Mouse (Mus musculus) retina, postnatal 7 days (tissue): ENCODE data around the gene Slc16a11.

Source experiments
- DNase-seq: peaks from one replicate; pipeline ENCODE4 v3.0.0-alpha.2; 2012; ENCODE audit warnings: low read depth, low spot score

The Slc16a11 gene

DNA sequence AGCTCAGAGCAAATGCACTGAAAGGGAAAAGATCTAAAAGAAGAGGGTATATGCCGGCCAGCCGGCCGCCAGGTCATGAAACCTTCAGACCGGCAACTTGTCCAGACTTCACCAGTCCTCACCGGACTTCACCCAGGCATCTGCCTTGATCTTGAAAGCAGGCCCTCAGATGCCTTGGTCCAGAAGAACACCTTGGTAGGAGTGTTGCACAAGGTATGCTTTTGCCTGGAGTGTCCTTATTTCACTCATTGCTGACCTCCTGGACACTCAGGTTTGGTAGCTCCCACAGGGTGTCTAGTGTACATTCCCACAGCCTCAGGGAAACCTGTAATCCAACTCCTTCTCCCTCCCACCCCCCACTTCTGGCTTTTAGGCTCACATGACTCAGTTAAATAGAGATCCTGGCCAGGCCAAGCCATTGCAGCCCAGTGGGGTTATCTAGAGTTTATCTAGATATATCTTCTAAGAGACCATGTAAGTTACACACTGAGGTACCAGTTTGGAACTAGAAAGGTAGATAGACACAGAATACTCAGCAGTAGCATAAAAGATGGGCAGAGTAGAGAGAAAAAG is 12.4 kb upstream of the Slc16a11 start:
- DNase-seq: no peak

GRCm38 (mm10) chr11:70201691-70202090 is 10.9 kb upstream of the Slc16a11 start:
- DNase-seq: peak; percentile 74

- DNase-seq: no peak
Measured at GRCm38 (mm10) chr11:70206801-70207200, 5.8 kb upstream of the Slc16a11 start.

- no peak for DNase-seq
Measured at GRCm38 (mm10) chr11:70207283-70207682, 5.3 kb upstream of the Slc16a11 start.

GRCm38 (mm10) chr11:70208778-70209388 is 3.7 kb upstream of the Slc16a11 start:
- DNase-seq: no peak

DNA sequence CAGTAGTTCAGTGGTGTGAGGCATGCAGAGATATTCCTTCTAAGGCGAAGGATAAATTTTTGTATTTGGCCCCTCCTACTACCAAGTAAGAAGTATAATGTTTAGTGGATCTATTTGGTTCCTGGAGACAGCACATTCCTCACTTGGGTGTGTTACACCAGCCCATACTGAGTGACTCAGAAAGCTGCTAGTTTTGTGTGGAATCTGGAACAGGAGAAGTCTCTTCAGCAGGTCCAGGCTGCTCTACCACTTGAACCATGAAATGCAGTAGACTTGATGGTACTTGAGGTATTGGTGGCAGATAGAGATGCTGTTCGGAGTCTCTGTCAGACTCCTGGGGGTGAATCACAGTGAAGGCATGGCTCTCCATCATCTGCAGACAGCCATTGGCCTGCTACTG is 1.9 kb upstream of the Slc16a11 start:
- DNase-seq: no peak

- DNase-seq: no peak
Measured at GRCm38 (mm10) chr11:70211972-70212371, 580 bp upstream of the Slc16a11 start.

DNA sequence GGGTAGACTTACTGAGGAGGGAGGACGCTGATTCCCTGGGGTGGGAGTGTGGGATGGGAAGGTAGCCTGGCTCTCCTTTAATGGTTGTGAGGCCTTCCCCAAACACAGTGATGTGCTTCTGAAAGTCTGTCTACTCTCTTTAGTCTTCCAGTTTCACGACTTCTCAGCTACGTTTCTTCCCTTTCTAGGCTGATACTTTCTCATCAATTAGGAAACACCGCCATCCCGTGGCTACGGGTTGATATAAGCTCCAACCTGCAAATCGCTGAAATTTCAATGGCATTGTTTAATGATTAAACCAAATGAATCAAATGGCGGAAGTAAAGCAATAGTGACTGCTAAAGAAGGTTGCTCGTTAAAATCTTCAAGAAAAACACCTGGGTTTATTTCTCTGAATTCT is 344 bp downstream of the Slc16a11 start:
- peak; percentile 53 for DNase-seq

GRCm38 (mm10) chr11:70213736-70214135 is 1.2 kb downstream of the Slc16a11 start:
- no peak for DNase-seq

DNA sequence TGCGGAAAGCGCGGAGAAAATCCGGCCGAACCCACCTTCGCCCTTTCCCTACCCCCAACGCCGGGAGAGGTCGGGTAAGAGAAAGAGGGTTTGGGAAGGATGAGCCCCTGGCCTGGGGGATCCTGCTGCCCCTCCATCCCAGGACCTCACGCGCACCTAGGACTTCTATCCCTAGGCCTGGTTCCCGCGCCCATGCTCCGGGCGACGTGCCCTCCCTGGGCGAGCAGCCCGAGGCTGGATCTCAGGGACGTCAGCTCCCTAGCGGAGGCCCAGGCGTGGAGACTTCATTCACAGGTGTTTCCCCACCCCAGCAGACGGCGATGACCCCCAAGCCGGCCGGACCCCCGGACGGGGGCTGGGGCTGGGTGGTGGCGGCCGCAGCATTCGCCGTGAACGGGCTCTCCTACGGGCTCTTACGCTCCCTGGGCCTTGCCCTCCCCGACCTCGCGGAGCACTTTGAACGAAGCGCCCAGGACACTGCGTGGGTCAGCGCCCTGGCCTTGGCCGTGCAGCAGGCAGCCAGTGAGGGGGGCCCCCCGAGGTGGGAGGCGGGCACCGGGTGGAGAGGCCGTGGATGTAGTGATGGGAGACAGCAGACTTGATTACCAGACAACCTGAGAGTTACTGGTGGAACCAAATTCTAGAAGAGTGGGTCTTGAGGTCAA is 1.8 kb downstream of the Slc16a11 start:
- DNase-seq: no peak

DNA sequence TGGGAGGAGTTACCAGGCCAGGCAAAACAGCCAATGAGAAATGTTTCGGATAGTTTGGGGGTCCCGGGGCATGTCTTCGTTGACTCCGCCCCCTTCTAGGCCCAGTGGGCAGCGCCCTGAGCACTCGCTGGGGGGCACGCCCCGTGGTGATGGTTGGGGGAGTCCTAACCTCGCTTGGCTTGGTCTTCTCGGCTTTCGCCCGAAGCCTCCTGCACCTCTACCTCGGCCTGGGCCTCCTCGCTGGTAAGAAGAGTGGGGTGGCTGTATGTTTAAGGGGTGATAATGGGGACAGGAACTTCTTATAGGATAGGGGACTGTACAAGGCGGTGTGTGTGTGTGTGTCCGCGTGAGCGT is 2.3 kb downstream of the Slc16a11 start:
- no peak for DNase-seq

DNA sequence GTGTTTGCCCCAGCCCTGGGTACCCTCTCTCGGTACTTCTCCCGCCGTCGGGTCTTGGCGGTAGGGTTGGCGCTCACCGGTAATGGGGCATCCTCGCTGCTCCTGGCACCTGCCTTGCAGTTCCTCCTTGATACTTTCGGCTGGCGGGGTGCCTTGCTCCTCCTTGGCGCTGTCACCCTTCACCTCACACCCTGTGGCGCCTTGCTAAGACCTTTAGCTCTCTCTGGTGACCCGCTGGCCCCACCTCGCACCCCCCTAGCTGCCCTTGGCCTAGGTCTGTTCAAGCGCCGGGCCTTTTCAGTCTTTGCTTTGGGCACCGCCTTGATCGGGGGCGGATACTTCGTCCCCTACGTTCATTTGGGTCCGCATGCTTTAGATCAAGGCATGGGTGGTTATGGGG is 2.7 kb downstream of the Slc16a11 start:
- DNase-seq: no peak

DNA sequence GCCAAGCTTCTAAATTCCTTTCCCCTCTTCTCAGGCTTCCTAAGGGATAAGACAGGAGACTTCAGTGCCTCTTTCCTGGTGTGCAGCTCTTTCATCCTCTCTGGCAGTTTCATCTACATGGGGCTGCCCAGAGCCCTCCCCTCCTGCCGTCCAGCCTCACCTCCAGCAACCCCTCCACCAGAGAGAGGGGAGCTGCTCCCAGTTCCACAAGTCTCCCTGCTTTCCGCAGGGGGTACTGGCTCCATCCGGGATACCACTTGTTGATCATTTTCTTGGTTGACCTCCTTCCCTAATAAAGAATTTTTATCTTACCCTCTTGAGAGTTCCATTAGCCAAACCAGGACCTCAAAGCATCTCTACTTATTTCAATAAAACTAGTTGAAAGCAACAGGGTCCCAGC is 3.6 kb downstream of the Slc16a11 start:
- DNase-seq: no peak

GRCm38 (mm10) chr11:70218039-70218438 is 5.5 kb downstream of the Slc16a11 start:
- DNase-seq: no peak

DNA sequence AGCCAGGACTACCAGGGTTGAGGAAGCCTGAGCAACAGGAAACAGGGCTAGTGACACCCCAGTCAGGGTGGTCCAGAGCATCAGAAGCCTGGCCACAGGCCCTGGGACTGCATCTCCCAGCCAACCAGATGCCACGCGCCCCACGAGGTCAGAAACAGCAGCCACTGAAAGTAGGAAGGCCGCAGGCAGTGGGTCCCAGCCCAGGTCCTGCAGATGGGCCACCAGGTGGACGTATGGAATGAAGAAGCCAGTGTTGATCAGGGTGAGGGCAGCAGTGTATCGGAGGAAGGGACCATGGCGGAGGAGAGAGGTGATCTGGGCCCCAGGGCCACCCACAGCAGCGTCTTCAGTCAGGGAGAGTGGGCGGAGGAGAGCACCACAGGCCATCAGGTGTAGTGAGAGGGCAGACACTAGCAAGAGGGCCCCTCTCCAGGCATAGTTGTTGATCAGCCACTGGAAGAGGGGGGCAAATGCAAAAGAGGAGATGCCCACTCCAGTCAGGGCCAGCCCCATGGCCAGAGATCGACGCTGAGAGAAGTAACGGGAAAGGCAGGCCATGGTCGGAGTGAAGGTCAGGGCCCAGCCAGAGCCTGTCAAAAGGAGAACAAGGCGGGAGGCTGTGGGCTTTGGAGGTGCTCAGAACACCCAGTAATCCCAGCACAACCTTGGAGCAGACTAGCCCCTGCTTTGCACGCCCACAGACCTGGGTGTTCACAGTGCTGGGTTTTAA is 6.4 kb downstream of the Slc16a11 start:
- no peak for DNase-seq

DNA sequence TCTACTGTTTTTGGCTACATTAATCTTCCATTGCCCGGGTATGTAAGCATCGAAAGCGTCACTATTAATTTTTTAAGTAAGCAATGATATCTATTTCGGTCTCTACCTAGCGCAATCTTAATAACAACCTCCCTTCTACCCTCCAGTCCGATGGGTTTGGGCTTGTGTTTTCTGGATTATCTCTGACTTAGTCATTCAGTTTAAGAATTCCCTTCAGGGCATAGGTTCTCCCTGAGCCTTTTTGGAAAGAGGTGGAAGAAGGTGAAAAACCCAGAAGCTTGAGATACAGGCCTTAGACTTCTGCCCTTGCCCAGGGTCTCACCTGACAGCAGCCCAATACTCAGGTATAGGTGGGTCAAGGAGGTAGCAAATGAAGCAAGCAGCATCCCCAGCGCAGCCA is 7.3 kb downstream of the Slc16a11 start:
- DNase-seq: no peak

- no peak for DNase-seq
Measured at GRCm38 (mm10) chr11:70220323-70220722, 7.8 kb downstream of the Slc16a11 start.

- DNase-seq: peak; percentile 83
Measured at GRCm38 (mm10) chr11:70220731-70221602, 8.4 kb downstream of the Slc16a11 start, which contains the start of gene Slc16a13. Gene Slc16a13, minus strand, starts transcription at chr11:70221064.

- no peak for DNase-seq
Measured at GRCm38 (mm10) chr11:70221603-70222500, 9.3 kb downstream of the Slc16a11 start.

DNA sequence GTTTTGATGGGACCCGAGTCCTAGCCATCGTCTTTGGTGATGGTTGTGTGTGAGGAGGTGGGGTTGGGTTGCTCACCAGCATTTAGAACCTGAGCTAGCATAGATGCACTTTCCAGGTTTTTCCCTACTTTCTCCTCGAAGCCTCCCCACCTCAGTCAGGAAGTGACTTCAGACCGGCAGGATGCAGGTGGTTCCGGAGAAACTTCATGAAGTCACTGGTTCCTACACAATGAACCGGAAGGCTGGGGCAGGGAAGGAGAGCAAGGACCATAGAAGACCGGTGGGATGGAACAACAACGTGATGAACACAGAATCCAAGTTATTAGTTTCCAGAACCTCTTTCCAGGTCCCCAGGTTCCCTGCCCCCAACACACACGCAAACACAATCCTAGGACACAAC is 11.2 kb downstream of the Slc16a11 start:
- no peak for DNase-seq
